Mouse (Mus musculus) hematopoietic stem cell, adult 5-6 weeks (primary cell): ENCODE measurements around the gene Rpp38. TPM values are rescaled to one million over a fixed set of nuclear protein-coding genes. Genes with fewer than 3 reads are reported as not detected.

Experiments used
- ATAC-seq, 2 experiments: fragments of 125-278 bp in 1 of 2; replicated peaks in 1 of 2; 2 replicates each; pipeline ENCODE4 v1.8.0; 2016 to 2017; ENCODE audit warnings: inconsistent platforms in 2 of 2, mild to moderate bottlenecking in 2 of 2, moderate number of reproducible peaks in 2 of 2, low read depth in 1 of 2, moderate TSS enrichment in 1 of 2; ENCODE audit not compliant: low FRiP score in 2 of 2, poor library complexity in 2 of 2, severe bottlenecking in 2 of 2, insufficient read depth in 1 of 2, low TSS enrichment in 1 of 2
- total RNA-seq: library from RNA; stranded (forward); fragments of 172-1452, 232-1000 nt; gene quantifications from 2 replicates; pipeline ENCODE4 v1.2.3, GENCODE M21; 2017

Gene Rpp38
- total RNA-seq, 1 experiment from 2014 or later, result 14.8 TPM

GRCm38 (mm10) chr2:3305426-3306025, 26.9 kb downstream of the Rpp38 start:
- ATAC-seq, result peak in 1 of 2 experiments; percentile 21; a peak in 1 of 4 replicates

- ATAC-seq, result no peak
These were observed 36.6 kb downstream of the Rpp38 start for GRCm38 (mm10) chr2:3295826-3296225.

- no peak for ATAC-seq
These were observed 40.3 kb downstream of the Rpp38 start for GRCm38 (mm10) chr2:3292170-3292569.

DNA sequence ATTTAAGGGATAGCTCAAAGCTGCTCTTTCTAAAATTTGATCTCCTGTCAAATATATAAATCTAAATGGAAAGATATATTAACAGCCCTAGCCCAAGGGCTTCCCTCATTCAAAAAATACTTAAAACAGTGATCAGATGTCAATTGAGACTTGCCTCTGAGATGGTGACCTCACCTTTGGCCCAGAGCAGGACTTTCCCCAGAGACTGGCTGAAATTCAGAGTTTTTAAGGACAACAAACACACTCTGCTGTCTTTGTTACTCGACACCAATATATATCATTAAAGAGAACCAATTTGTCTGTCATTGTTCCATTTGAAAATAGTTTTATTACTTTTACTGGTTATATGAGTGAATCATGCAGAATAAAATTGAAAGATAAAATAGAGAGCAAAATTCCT, 42.9 kb downstream of the Rpp38 start:
- ATAC-seq, result no peak

DNA sequence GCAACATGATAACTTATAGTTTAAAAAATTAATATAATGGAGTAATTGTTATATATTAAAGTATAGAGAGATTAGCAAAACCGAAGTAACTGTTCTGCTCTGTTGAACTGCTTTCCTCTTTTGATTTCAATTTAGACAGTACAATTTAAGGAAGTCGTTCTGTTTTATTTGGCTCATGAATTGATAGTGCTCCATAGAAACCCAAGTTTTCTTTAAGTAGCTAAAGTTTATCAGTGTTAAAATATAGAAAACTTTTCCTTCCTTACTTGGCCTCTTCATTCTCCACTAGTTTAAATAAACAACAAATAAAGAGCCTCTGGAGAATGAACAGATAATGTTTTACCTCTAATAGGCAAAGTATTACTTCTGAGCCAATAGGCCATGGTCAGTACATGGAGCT, 46.2 kb downstream of the Rpp38 start:
- no peak for ATAC-seq

DNA sequence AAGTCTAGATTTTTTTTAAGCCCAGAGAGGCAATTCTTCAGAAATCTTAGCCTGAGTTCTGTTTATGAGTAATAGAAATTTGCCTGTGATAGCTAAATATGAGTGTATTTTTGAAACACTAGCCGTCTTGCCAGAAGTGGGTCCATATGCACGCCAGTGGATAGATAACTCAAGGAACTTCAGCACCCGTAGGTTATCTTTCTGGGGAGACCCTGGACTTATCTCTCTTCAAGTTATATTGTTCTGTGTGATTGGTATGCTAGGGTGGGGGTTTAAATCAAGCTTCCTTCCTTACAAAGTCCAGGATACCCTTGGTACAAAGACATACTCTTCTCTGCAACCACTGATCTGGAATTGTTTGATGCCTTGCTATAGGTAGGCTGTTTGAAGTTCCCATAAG, 46.7 kb downstream of the Rpp38 start:
- ATAC-seq, result no peak

- peak in 1 of 2 experiments; percentile 2; a peak in 1 of 4 replicates for ATAC-seq
These were observed 47.3 kb downstream of the Rpp38 start for GRCm38 (mm10) chr2:3285181-3285530.

- peak; percentile 12 to 14; a peak in 2 of 4 replicates for ATAC-seq
These were observed 47.8 kb downstream of the Rpp38 start for GRCm38 (mm10) chr2:3284473-3285180.

GRCm38 (mm10) chr2:3283602-3284472, 48.6 kb downstream of the Rpp38 start, which contains the start of gene Nmt2:
TSS of gene Nmt2 (plus strand) at chr2:3284212.
- ATAC-seq, result peak; percentile 91 to 92

GRCm38 (mm10) chr2:3282866-3283601, 49.4 kb downstream of the Rpp38 start:
- peak; percentile 2 to 11; a peak in 2 of 4 replicates for ATAC-seq

- no peak for ATAC-seq
These were observed 51.1 kb downstream of the Rpp38 start for GRCm38 (mm10) chr2:3281311-3281710.

Other genes starting within 250 kb of the Rpp38 start
- gene Fam171a1, start 218.4 kb downstream of the Rpp38 start, total RNA-seq, result 16.1 and 21.2 TPM in 2 replicates
- 40.7 and 51.9 TPM in 2 replicates for gene Nmt2, start 48.4 kb downstream of the Rpp38 start, total RNA-seq
- not detected in 2 replicates for gene Acbd7, start 3.5 kb upstream of the Rpp38 start, total RNA-seq
- gene Olah, start 64.6 kb upstream of the Rpp38 start, total RNA-seq, result not detected in 2 replicates
- not detected in 2 replicates for gene Meig1, start 90.0 kb upstream of the Rpp38 start, total RNA-seq
- 18.6 and 27.2 TPM in 2 replicates for gene Dclre1c, start 91.5 kb upstream of the Rpp38 start, total RNA-seq
- gene Suv39h2, start 142.4 kb upstream of the Rpp38 start, total RNA-seq, result 10.9 and 20.8 TPM in 2 replicates
- 13.8 and 23.2 TPM in 2 replicates for gene Gm45902, start 180.1 kb upstream of the Rpp38 start, total RNA-seq
- 130 and 160 TPM in 2 replicates for gene Hspa14, start 180.2 kb upstream of the Rpp38 start, total RNA-seq
- 1.1 and 3.7 TPM in 2 replicates for gene Cdnf, start 180.4 kb upstream of the Rpp38 start, total RNA-seq
- 624 and 986 TPM in 2 replicates for gene Fam107b, start 237.8 kb upstream of the Rpp38 start, total RNA-seq